Mouse (Mus musculus) heart, embryonic 15.5 days (tissue): ENCODE measurements around the gene Plce1. TPM values are rescaled to one million over a fixed set of nuclear protein-coding genes. Genes with fewer than 3 reads are reported as not detected.

ENCODE experiments used
- ATAC-seq: fragments of 200-750 bp; cut with Nextera tagmentation; replicated peaks from 2 replicates; pipeline ENCODE4 v1.8.0; 2017; ENCODE audit warnings: low read depth, moderate TSS enrichment; ENCODE audit not compliant: insufficient number of reproducible peaks, insufficient read depth, low FRiP score
- H3K27ac ChIP-seq: fragments of 300-500 bp; sonication (generic); 2 replicates; pipeline ENCODE4 v1.5.1; 2015; ENCODE audit warnings: mild to moderate bottlenecking, inconsistent platforms
- H3K27me3 ChIP-seq: fragments of 300-500 bp; sonication (generic); 2 replicates; pipeline ENCODE4 v1.6.1; 2015; ENCODE audit warnings: inconsistent platforms
- H3K36me3 ChIP-seq: fragments of 300-500 bp; sonication (generic); 2 replicates; pipeline ENCODE4 v1.6.1; 2015; ENCODE audit warnings: mild to moderate bottlenecking, inconsistent platforms
- H3K4me1 ChIP-seq: fragments of 300-500 bp; sonication (generic); replicated peaks from 2 replicates; pipeline ENCODE4 v1.6.1; 2015; ENCODE audit warnings: inconsistent platforms
- H3K4me2 ChIP-seq: fragments of 300-500 bp; sonication (generic); 2 replicates; pipeline ENCODE4 v1.6.1; 2015; ENCODE audit warnings: inconsistent platforms, mild to moderate bottlenecking, moderate library complexity
- H3K4me3 ChIP-seq: fragments of 300-500 bp; sonication (generic); 2 replicates; pipeline ENCODE4 v1.5.1; 2015; ENCODE audit warnings: mild to moderate bottlenecking, inconsistent platforms
- H3K9ac ChIP-seq: fragments of 300-500 bp; sonication (generic); 2 replicates; pipeline ENCODE4 v1.6.1; 2015; ENCODE audit warnings: mild to moderate bottlenecking, inconsistent platforms
- H3K9me3 ChIP-seq: fragments of 300-500 bp; sonication (generic); replicated peaks from 2 replicates; pipeline ENCODE4 v1.6.1; 2016; ENCODE audit warnings: inconsistent platforms
- WGBS: fragments of 180-500 bp; shearing (Covaris S2); methylation state at CpG from one replicate; pipeline ENCODE4 v1.1.7; 2015; ENCODE audit warnings: mixed read lengths; 5-methylcytosine and 5-hydroxymethylcytosine counted together
- polyA plus RNA-seq: library from polyadenylated mRNA; unstranded; fragments of >200 nt; fragmentation: Nextera tagmentation; extraction: Ambion mirVana; gene quantifications from 2 replicates; pipeline ENCODE4 v1.2.1, GENCODE M21; 2015

Plce1 gene
- polyA plus RNA-seq, 1 experiment from 2014 or later: 7.3 TPM

- no peak for ATAC-seq
- H3K4me1 ChIP-seq: peaks cover 11% of the 10 kb centered on the region
- 28% methylated on average over 1 of the region's 1 CpGs for WGBS
- H3K4me3 ChIP-seq: no peak overlapping the region
- no peaks in the 10 kb centered on the region for H3K36me3 ChIP-seq
- no peaks in the 10 kb centered on the region for H3K27me3 ChIP-seq
- no peak overlapping the region for H3K9ac ChIP-seq
- H3K27ac ChIP-seq: no peak overlapping the region
- H3K4me2 ChIP-seq: no peak overlapping the region
- H3K9me3 ChIP-seq: no peaks in the 10 kb centered on the region
Observed at GRCm38 (mm10) chr19:38833224-38833623, 352.3 kb downstream of the Plce1 start.

Other genes starting within 250 kb of the Plce1 start
- 0.29 and 0.55 TPM in 2 replicates for gene Lgi1, start 216.6 kb upstream of the Plce1 start, polyA plus RNA-seq
- 1.2 and 1.5 TPM in 2 replicates for gene Slc35g1, start 85.1 kb upstream of the Plce1 start, polyA plus RNA-seq